Mouse (Mus musculus) WW6 (cell line): Measurements from ENCODE around the gene Akna.

ENCODE experiments used
- DNase-seq: peaks from one replicate; pipeline ENCODE4 v3.0.0-alpha.2; 2013; ENCODE audit warnings: low read depth, low spot score

The Akna gene

GRCm38 (mm10) chr4:63403040-63403959 is at the start of gene Akna:
Gene Akna (minus strand): TSS chr4:63403354.
- no peak for DNase-seq

DNA sequence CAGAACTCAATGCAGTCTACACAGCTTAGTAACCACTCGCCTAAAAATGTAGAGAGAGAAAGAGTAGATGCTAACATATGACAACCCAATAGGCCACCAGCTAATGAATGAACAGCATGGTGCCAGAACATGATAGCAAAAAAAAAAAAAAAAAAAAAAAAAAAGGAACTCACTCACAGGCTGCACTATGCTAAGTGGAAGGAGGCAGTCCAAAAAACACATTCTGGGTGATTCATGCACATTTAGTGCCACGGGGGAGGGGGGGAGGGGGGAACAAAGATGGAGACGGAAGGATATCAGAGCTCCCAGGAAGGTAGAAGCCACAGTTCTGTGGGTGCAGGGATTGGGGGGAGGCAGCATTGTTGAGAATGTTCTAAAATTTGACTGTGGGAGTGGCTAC is 49.4 kb upstream of the Akna start:
- DNase-seq = no peak

GRCm38 (mm10) chr4:63450551-63450950 is 47.4 kb upstream of the Akna start:
- DNase-seq = no peak

DNA sequence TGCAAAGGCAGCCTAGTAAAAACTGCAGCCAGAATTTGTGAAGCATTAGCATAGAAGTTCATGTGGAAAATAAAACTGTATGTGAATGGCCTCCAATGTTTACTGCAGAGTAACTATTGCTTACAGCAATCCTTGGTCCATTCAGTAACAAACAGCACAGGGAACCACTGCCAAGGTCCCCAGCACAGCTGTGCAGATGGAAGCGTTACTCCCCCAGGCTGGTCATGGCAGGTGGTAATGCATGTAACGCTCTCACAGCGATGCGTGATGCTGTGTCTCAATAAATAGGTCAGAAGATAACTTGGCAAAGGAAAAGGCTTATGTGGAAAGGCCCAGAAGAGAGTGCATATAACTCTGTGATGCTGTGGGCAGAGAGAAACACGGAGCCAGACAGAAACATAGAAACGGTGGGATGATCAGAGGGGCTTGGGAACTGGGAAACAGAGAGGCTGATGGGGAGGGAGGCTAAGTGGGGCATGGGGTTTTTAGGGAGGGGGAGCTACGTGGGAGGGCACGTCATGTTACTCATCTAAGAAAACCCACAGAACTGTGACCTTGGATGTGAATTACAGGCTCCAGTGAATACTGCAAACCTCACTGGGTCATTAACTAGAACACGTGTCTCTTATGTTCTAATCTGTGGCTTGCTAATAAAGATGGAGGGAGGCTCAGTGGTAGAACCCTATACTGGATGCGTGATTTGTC is 41.4 kb upstream of the Akna start:
- DNase-seq = no peak

DNA sequence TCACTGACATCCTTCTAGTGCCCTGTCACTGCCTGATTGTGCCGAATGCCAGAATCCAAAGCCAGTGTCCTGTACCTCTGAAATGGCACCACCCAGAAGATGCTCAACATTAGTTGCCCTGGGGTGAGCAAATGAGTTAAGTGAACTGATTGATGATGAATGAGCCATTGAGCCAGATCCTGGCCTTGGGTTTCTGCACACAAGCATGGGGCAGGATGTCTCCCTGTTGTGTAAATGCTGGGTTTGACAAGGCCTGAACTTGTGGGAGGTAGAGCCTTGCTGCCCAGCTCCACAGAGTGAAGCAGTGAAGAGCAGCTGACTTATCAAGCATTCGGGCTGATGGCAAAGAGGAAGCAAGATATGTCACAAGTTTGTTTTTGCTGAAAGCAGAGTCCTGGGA is 39.9 kb upstream of the Akna start:
- no peak for DNase-seq

DNA sequence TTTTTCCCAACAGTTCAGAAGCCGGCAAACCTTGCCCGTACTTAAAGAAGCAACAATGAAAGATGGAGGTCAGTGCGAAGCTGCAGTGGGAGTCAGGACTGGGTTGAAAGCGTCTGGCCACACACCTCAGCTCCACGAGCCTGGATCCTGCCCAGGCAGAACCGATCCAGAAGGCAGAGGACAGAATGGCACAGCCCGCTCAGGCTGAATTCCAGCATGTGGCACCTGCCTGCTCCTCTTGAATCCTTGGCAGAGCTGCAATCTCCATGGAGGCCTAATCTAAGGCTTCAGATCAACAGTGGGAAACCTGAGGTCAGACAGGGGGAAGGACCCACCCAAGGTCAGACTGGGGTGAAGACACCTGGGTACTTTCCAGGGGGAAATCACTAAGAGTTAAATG is 38.5 kb upstream of the Akna start:
- DNase-seq = no peak

DNA sequence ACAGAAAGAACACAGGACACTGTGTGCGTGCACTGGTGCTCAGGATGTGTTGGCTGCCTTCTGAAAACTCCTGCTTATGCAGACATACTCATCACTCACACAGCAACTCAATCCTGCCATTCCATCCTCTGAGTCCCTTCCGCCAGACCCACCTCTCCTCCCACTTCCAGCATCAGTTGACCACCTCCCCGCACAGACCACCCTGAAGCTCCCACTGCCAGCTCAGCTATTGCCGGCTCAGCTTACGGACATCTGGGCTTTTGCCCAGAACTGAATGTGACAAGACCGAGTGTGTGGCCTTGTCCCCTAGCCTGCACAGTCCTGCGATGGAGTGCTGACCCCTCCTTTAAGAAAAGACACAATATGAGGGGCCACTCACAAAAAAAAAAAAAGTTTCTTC is 37.1 kb upstream of the Akna start:
- DNase-seq = no peak

GRCm38 (mm10) chr4:63437968-63438367 is 34.8 kb upstream of the Akna start:
- no peak for DNase-seq

- DNase-seq = no peak
These were observed 34.1 kb upstream of the Akna start for GRCm38 (mm10) chr4:63437119-63437815.

- no peak for DNase-seq
These were observed 32.2 kb upstream of the Akna start for GRCm38 (mm10) chr4:63435402-63435801.

- DNase-seq = no peak
These were observed 27.9 kb upstream of the Akna start for GRCm38 (mm10) chr4:63431098-63431497.

- DNase-seq = no peak
These were observed 27.2 kb upstream of the Akna start for GRCm38 (mm10) chr4:63430357-63430756.

DNA sequence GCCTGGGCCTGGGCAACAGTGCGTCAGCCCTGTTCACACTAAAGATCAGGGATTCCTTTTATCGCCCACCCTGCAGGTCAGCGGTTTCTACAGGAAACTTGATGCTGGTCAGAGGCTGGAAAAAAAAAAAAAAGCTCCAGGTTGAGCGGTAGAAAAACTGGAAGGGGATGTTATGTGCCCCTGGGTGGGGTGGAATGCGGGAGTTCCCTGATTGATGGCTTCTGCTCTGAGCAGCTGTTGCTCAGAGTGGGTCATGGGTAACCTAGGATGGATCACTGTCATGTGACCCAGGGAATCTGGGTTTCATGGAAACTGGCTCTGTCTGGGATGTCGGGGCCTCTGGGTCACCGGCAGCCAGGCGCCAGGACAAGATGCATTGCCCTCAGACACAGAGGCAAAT is 23.2 kb upstream of the Akna start:
- DNase-seq = no peak

DNA sequence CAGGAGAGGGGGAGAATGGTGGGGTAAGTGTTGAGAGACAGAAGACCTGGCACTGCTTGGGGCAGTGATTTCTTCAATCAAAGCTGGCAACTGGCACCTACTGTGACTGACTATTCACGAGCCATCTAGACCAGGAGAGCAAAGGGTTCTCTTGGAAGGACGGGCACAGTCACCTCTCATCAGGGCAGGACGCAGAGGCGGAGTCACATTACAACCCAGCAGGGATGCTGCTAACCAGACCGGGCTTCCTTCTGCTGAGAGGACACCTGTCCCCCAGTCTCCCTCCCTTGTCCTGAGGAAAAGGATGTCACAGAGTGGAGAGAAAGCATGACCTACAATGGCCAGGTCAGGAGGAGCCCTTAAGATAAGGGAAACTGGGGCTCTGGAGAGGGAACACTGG is 20.7 kb upstream of the Akna start:
- DNase-seq = no peak

GRCm38 (mm10) chr4:63423231-63423630 is 20.1 kb upstream of the Akna start:
- DNase-seq = no peak

DNA sequence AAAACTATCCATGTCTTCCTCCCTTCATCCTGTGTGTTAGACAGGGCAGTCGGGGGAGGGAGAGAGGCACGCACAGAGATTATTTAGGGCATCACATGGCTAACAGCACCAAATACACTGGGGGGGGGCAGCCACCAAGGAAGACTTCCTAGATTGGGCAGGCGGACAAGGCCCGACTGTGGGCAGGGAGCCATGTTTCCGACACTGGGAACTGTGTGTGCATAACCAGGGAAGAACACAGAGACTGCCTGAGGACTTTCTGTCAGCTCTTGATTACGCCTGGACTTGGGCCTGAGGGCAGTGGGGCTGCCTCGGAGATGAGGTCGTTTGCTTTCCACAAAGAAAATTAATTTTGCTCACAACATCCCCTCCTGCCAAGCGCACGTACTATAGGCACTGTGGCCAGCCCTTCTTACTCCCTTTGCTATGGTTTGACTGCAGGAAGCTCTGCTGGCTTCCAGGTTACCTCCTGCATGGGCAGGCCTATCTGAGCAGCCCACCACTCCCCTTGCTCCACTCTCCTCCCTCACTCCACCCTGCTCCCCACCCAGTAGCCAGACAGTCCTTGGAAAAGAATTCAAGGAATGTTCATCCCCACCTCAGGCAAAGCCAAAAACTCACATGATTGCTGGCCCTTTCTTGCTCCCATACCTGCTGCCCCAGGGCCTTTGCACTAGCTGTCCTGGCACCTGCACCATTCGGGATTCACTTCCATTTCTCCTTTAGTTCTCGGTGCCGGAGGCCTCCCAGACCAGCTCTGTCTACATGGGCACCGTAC is 17.2 kb upstream of the Akna start:
- peak; percentile 34 for DNase-seq

DNA sequence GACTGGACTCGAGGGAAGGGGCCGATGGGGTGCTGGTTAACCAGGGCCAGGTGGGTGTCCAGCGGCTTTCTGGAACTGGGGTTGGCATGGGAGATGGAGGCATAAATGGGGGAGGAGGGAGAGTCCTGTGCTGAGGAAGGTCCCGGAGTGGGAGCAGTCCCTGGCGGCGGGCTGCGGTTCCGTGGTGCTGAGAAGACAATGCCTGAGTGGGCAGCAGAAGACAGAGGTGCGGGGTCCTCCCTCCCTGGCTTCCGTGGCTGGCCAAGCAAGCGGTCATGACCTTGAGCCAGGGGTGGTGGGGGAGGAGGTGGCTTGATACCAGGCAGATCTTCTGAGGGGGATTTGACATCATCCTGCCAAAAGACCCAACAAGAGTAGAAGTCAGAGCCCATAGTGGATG is 15.1 kb upstream of the Akna start:
- no peak for DNase-seq

DNA sequence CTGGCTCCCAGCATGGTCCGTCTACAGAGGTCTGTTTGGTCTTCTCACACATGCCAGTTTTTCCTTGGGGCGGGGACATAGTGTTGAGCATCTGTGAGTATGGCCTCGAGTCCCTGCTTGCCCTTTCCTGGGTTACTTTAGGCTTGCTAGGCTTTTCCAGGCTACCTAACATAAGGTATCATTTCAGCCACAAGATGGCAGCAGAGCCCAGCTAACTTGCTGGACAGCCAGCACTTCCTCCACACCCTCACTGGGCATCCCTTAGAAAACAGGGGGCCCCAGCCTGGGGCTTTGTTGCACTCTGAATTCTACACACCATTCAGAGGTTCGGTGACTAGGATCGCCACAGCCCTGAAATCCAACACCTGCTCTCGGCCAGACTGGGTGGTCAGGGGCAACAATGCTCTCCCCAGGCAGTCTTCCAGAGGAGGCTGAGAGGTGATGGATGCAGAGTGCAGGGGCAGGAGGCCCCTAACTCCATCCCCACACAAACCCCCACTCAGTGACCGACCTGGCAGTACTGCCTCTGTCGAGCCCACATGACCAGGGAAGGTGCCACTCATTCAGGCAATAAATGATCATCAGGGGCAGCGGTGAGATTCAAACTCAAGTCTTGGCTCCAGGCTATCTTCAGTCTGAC is 14.3 kb upstream of the Akna start:
- DNase-seq = peak; percentile 47

GRCm38 (mm10) chr4:63414951-63415350 is 11.8 kb upstream of the Akna start:
- DNase-seq = no peak

DNA sequence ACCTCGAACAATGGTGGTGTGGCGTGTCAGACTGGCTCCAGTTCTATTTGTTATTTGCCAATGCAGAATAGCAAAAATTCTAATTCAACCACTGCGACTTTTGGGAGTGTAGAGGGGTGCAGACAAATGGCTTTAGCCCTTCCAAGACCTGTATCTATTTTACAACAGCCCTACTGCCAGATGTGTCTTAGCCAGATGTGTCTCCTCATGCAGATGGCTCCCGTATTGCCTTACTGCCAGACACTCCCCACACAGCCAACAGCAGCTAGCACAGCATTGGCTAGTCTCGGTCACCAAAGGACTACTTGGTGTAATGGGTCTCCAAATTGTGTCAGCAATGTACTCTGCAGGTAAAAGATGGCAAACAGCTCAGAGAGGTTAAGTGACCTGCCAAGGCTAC is 8.1 kb upstream of the Akna start:
- no peak for DNase-seq

GRCm38 (mm10) chr4:63410583-63410934 is 7.4 kb upstream of the Akna start:
- DNase-seq = peak; percentile 89
